Mouse (Mus musculus) midbrain, embryonic 14.5 days (tissue): ENCODE measurements around the gene Nop10. TPM values are rescaled to one million over a fixed set of nuclear protein-coding genes. Genes with fewer than 3 reads are reported as not detected.

Experiments
- ATAC-seq: fragments of 200-750 bp; cut with Nextera tagmentation; 2 replicates; pipeline ENCODE4 v1.8.0; 2017; ENCODE audit warnings: moderate number of reproducible peaks, moderate library complexity; ENCODE audit not compliant: low FRiP score, low TSS enrichment
- DNase-seq: peaks from one replicate; pipeline ENCODE4 v3.0.0-alpha.2; 2015
- H3K27ac ChIP-seq: fragments of 300-500 bp; sonication (generic); replicated peaks from 2 replicates; pipeline ENCODE4 v1.5.1; 2014; ENCODE audit warnings: mild to moderate bottlenecking, low read depth, low read length, moderate library complexity
- H3K27me3 ChIP-seq: fragments of 300-500 bp; sonication (generic); 2 replicates; pipeline ENCODE4 v1.6.1; 2014; ENCODE audit warnings: low read length, control low read depth, mixed read lengths; ENCODE audit not compliant: control insufficient read depth, insufficient read depth
- H3K36me3 ChIP-seq: fragments of 300-500 bp; sonication (generic); 2 replicates; pipeline ENCODE4 v1.6.1; 2014; ENCODE audit warnings: low read length, control low read depth; ENCODE audit not compliant: control insufficient read depth, insufficient read depth
- H3K4me1 ChIP-seq: fragments of 300-500 bp; sonication (generic); 2 replicates; pipeline ENCODE4 v1.6.1; 2014; ENCODE audit warnings: mild to moderate bottlenecking, antibody characterized with exemption, low read length, control low read depth; ENCODE audit not compliant: control insufficient read depth, insufficient read depth
- H3K4me2 ChIP-seq: fragments of 300-500 bp; sonication (generic); 2 replicates; pipeline ENCODE4 v1.6.1; 2014; ENCODE audit warnings: mild to moderate bottlenecking, low read length, moderate library complexity
- H3K4me3 ChIP-seq: fragments of 300-500 bp; sonication (generic); replicated peaks from 2 replicates; pipeline ENCODE4 v1.5.1; 2014; ENCODE audit warnings: low read depth, low read length
- H3K9ac ChIP-seq: fragments of 300-500 bp; sonication (generic); replicated peaks from 2 replicates; pipeline ENCODE4 v1.6.1; 2014; ENCODE audit warnings: mild to moderate bottlenecking, low read length, moderate library complexity
- H3K9me3 ChIP-seq: fragments of 300-500 bp; sonication (generic); 2 replicates; pipeline ENCODE4 v1.6.1; 2016; ENCODE audit warnings: low read length, control low read depth, mixed read lengths; ENCODE audit not compliant: control insufficient read depth
- WGBS: fragments of 180-500 bp; shearing (Covaris S2); extraction: QIAGEN DNeasy Blood & Tissue Kit; methylation state at CpG from one replicate; pipeline ENCODE4 v1.1.7; 2014; 5-methylcytosine and 5-hydroxymethylcytosine counted together
- polyA plus RNA-seq: library from polyadenylated mRNA; unstranded; fragments of >200 nt; fragmentation: Nextera tagmentation; extraction: Ambion mirVana; gene quantifications from 2 replicates; pipeline ENCODE4 v1.2.1, GENCODE M21; 2014

Nop10 gene
- polyA plus RNA-seq, 1 experiment from 2014 or later: 136 TPM

GRCm38 (mm10) chr2:112259241-112259962 lies 2.3 kb upstream of the Nop10 start, which contains the start of gene Nutm1:
Gene Nutm1, minus strand, starts transcription at chr2:112259291.
- 73% methylated on average over 10 of the region's 10 CpGs for WGBS
- DNase-seq (no peak), ATAC-seq (no peak)

GRCm38 (mm10) chr2:112262779-112263295 lies 1.1 kb downstream of the Nop10 start:
- H3K36me3 ChIP-seq: no peaks in the 10 kb centered on the region
- H3K27me3 ChIP-seq: no peaks in the 10 kb centered on the region
- no peak overlapping the region for H3K27ac ChIP-seq
- peak overlapping the region; percentile 57 for H3K4me3 ChIP-seq
- H3K9ac ChIP-seq: peak overlapping the region; percentile 51; the same call in 1 of the 2 replicates
- WGBS: 37% methylated on average over 4 of the region's 4 CpGs
- DNase-seq: no peak
- peaks cover 28% of the 10 kb centered on the region for H3K4me1 ChIP-seq
- no peak for ATAC-seq
- no peaks in the 10 kb centered on the region for H3K9me3 ChIP-seq
- peak overlapping the region; percentile 68 for H3K4me2 ChIP-seq

More at GRCm38 (mm10) chr2:112259241-112259962, 2.3 kb upstream of the Nop10 start, which contains the start of gene Nutm1:
- Histone ChIP-seq H3K4me3 (no peak within 1 kb of the TSS), H3K27ac (no peak within 1 kb of the TSS), H3K4me1 (peaks cover 11% of the 10 kb centered on the region; the same call in 1 of the 2 replicates), H3K27me3 (no peaks in the 10 kb centered on the region), H3K4me2 (no peak within 1 kb of the TSS), H3K9ac (no peak within 1 kb of the TSS), H3K9me3 (no peaks in the 10 kb centered on the region), H3K36me3 (no peaks in the 10 kb centered on the region)

GRCm38 (mm10) chr2:112264364-112264763 lies 2.6 kb downstream of the Nop10 start:
- H3K4me1 ChIP-seq: peaks cover 38% of the 10 kb centered on the region
- no peaks in the 10 kb centered on the region for H3K27me3 ChIP-seq
- H3K4me2 ChIP-seq: no peak overlapping the region
- no peaks in the 10 kb centered on the region for H3K36me3 ChIP-seq
- no peaks in the 10 kb centered on the region for H3K9me3 ChIP-seq
- H3K4me3 ChIP-seq: no peak overlapping the region
- ATAC-seq (no peak), DNase-seq (no peak)
- WGBS: 84% methylated on average over 4 of the region's 4 CpGs
- H3K27ac ChIP-seq: no peak overlapping the region
- H3K9ac ChIP-seq: no peak overlapping the region

- under 1% methylated on average over 78 of the region's 85 CpGs for WGBS
- ATAC-seq (peak; percentile 94), DNase-seq (peak; percentile 95)
- Histone ChIP-seq H3K9ac (peak within 1 kb of the TSS; percentile 81), H3K4me1 (peaks cover 48% of the 10 kb centered on the region), H3K36me3 (no peaks in the 10 kb centered on the region), H3K27me3 (no peaks in the 10 kb centered on the region), H3K27ac (peak within 1 kb of the TSS; percentile 94), H3K9me3 (no peaks in the 10 kb centered on the region), H3K4me2 (peak within 1 kb of the TSS; percentile 94), H3K4me3 (peak within 1 kb of the TSS; percentile 82)
Observed at GRCm38 (mm10) chr2:112265448-112266241, 3.9 kb downstream of the Nop10 start, which contains the start of gene Slc12a6. Gene Slc12a6, plus strand, starts transcription at chr2:112265825.

GRCm38 (mm10) chr2:112266242-112266592 lies 4.5 kb downstream of the Nop10 start, which contains the start of gene Gm21985:
Gene Gm21985, plus strand, starts transcription at chr2:112266314.
- Histone ChIP-seq H3K9ac (peak within 1 kb of the TSS; percentile 81), H3K27ac (peak within 1 kb of the TSS; percentile 94), H3K36me3 (no peaks in the 10 kb centered on the region), H3K9me3 (no peaks in the 10 kb centered on the region), H3K4me1 (peaks cover 48% of the 10 kb centered on the region), H3K4me2 (peak within 1 kb of the TSS; percentile 94), H3K4me3 (peak within 1 kb of the TSS; percentile 82), H3K27me3 (no peaks in the 10 kb centered on the region)
- 3% methylated on average over 11 of the region's 11 CpGs for WGBS
- DNase-seq: peak; percentile 68
- peak; percentile 31 for ATAC-seq

GRCm38 (mm10) chr2:112266780-112267179 lies 5.1 kb downstream of the Nop10 start:
- Histone ChIP-seq H3K4me2 (peak overlapping the region; percentile 94), H3K4me3 (peak overlapping the region; percentile 82), H3K9me3 (no peaks in the 10 kb centered on the region), H3K27ac (no peak overlapping the region), H3K27me3 (no peaks in the 10 kb centered on the region), H3K9ac (peak overlapping the region; percentile 81), H3K36me3 (no peaks in the 10 kb centered on the region), H3K4me1 (peaks cover 48% of the 10 kb centered on the region)
- DNase-seq (peak; percentile 29), ATAC-seq (no peak)
- 56% methylated on average over 10 of the region's 10 CpGs for WGBS

GRCm38 (mm10) chr2:112267547-112268269 lies 6.0 kb downstream of the Nop10 start:
- H3K4me3 ChIP-seq: peak overlapping the region; percentile 82
- H3K9me3 ChIP-seq: no peaks in the 10 kb centered on the region
- DNase-seq (no peak), ATAC-seq (no peak)
- peaks cover 45% of the 10 kb centered on the region for H3K4me1 ChIP-seq
- H3K27me3 ChIP-seq: no peaks in the 10 kb centered on the region
- WGBS: 83% methylated on average over 8 of the region's 8 CpGs
- H3K36me3 ChIP-seq: no peaks in the 10 kb centered on the region
- H3K27ac ChIP-seq: no peak overlapping the region
- H3K9ac ChIP-seq: no peak overlapping the region
- H3K4me2 ChIP-seq: peak overlapping the region; percentile 94

GRCm38 (mm10) chr2:112270011-112270410 lies 8.3 kb downstream of the Nop10 start:
- no peak overlapping the region for H3K27ac ChIP-seq
- H3K4me2 ChIP-seq: peak overlapping the region; percentile 22; the same call in 1 of the 2 replicates
- no peaks in the 10 kb centered on the region for H3K27me3 ChIP-seq
- no peaks in the 10 kb centered on the region for H3K36me3 ChIP-seq
- H3K9ac ChIP-seq: no peak overlapping the region
- 88% methylated on average over 2 of the region's 2 CpGs for WGBS
- no peaks in the 10 kb centered on the region for H3K9me3 ChIP-seq
- peaks cover 37% of the 10 kb centered on the region for H3K4me1 ChIP-seq
- ATAC-seq: no peak
- no peak overlapping the region; the same call in 1 of the 2 replicates for H3K4me3 ChIP-seq
- no peak for DNase-seq
